Mouse (Mus musculus) E14TG2a.4 (cell line): ENCODE measurements around the gene Gm11549.

ENCODE experiments used
- CTCF ChIP-seq: conservative IDR thresholded peaks from 2 replicates; pipeline ENCODE4 v1.5.1; 2014; ENCODE audit warnings: low read length
- NANOG ChIP-seq: IDR thresholded peaks from 2 replicates; pipeline ENCODE4 v1.6.1; 2014; ENCODE audit warnings: borderline replicate concordance, low read length, mixed read lengths
- POU5F1 ChIP-seq: IDR thresholded peaks from 2 replicates; pipeline ENCODE4 v1.6.1; 2014; ENCODE audit warnings: low read length, borderline replicate concordance

- TF ChIP-seq CTCF (no peak), POU5F1 (no peak), NANOG (no peak)
These were observed 25.3 kb downstream of the Gm11549 start for GRCm38 (mm10) chr3:36496273-36496672.
